Mouse (Mus musculus) lung, adult 2 months (tissue): Measurements from ENCODE around the gene Pprc1.

Source experiments
- CTCF ChIP-seq: fragments of 200-500 bp; IDR thresholded peaks from 2 replicates; pipeline ENCODE4 v1.5.1; 2011; ENCODE audit warnings: mild to moderate bottlenecking, low read length, control low read depth; ENCODE audit not compliant: insufficient read depth
- POLR2A ChIP-seq: fragments of 200-500 bp; IDR thresholded peaks from 2 replicates; pipeline ENCODE4 v1.6.1; 2011; ENCODE audit warnings: low read depth, mild to moderate bottlenecking, control low read depth, low read length, borderline replicate concordance; ENCODE audit errors: extremely low read depth

DNA sequence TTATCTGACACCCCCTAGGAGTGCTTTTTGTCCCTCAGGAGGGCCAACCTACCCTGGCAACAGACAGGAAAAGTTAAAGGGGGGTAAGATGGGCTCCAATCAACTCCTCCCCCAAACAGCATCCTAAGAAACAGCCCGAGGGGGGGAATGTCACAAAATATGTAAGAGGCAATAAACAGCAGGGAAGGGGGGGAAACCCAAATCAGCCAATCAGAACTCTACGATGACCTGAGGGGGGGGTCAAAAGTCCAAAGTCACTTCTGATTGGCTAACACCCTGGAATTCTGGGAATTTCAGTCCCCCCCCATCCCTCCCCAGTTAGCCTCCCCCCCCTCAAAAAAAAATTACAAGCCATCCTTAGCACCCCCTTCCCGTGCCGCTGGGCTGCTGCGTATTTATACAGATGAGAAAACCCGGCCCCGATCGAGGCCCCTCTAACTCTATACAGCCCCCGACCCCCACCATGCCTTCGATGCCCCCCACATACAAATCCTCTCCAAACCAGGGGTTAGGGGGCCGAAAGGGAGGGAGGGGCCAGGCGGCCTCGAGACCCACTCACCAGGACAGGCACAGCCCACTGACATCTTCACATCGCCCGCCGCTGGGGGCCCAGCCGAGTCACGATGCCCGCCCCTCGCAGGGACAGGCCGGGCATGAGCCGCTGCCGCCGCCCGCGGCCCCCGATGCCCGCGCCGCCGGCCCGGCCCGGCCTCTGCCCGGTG is at the start of gene Pprc1:
- TF ChIP-seq CTCF (no peak), POLR2A (no peak)
